Mouse (Mus musculus): ENCODE results near the gene Ifna4. TPM values are rescaled to one million over a fixed set of nuclear protein-coding genes. Genes with fewer than 3 reads are reported as not detected.

Gene Ifna4
- polyA plus RNA-seq, 1 experiment, result not detected

DNA sequence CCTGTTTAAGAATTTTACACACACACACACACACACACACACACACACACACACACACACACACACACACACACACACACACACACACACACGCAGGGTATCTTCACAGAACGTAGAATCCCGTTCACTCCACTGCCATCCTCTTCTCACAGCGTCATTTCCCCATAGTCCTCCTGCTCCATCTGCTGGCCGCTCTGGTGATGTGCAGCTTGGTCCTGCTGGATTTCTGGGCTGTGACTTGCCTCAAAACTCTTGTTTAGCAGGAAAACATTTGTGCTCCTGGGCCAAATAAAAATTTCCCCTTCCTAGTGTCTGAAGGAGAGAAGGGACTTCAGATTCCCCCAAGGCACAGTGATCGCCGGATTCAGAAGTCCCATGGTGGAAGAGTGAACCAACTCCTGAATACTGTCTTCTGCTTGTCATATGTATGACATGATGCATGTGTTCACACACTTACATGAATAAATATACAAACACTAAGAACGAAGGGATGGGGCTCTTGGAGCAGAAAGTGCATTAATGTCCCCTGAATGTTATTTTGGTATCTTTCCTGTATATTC, 25.8 kb downstream of the Ifna4 start:
- no peak for DNase-seq (ENCODE audit: low read depth)

- no peak for DNase-seq (ENCODE audit: low read depth)
Observed at GRCm38 (mm10) chr4:88867926-88868911, 26.6 kb downstream of the Ifna4 start.

- no peak for DNase-seq (ENCODE audit: low read depth)
Observed at GRCm38 (mm10) chr4:88872691-88873090, 31.0 kb downstream of the Ifna4 start.

GRCm38 (mm10) chr4:88875435-88876095, 33.9 kb downstream of the Ifna4 start:
- no peak for DNase-seq (ENCODE audit: low read depth)

DNA sequence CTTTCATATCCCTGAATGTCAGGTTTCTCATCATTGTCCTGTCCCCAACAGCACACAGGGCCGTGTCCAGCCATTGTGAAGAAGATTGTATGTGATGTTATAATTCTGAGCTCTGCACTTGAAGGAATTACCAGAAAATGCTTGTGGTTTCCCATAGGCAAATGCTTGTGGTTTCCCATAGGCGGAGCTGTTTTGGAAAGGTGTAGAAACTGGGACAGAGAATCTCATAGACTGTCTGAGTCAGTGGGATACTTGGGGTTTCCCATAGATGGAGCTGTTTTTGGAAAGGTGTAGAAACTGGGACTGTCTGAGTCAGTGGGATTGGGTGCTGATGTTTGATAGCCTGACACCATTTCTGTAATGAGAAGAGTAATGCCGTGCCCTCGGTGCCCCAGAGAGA, 34.9 kb downstream of the Ifna4 start:
- no peak for DNase-seq (ENCODE audit: low read depth)

- no peak for DNase-seq (ENCODE audit: low read depth)
Observed at GRCm38 (mm10) chr4:88878246-88878645, 36.6 kb downstream of the Ifna4 start.

- DNase-seq (ENCODE audit: low read depth), result no peak
Observed at GRCm38 (mm10) chr4:88878772-88879171, 37.1 kb downstream of the Ifna4 start.

DNA sequence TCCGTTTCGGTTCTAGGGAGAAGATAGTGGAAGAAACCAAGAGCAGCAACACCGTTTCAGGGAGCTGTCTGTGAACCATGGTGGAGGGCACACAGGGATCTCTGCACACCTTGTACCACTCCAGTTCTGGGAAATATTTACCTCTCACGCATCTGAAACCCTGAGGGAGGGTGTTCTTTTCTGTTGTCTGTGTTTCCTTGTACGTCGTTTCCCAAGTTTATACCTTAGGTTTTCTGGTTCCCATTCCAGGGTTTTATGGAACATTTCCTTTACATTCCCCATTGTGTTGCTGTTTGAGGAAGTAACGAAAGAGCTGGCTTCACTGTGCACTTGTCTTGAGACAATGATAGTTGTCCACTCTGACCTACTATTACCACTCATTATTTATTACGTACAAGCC, 38.4 kb downstream of the Ifna4 start, which contains the start of gene Ifne:
TSS of gene Ifne (minus strand) at position 101 of the 400 bp plus-strand sequence.
- DNase-seq (ENCODE audit: low read depth), result no peak

DNA sequence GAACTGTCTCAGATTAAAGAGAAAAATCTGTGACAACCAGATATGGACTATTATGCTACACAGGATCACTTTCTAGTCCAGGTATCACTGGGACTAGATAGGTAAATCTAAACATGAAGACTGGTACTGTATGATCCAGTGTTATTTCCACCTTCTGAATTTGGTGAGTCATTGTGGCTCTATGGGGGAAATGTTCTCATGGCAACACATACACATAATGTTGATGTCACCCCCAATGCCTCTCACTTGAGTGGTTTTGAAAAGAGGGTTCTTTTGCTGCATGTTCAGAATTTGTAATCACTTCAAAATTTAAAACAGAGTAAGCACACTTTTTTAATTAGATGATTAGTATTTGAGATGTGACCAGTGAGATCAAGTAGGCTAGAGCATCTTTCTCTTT, 46.6 kb downstream of the Ifna4 start:
- DNase-seq (ENCODE audit: low read depth), result no peak

Other genes starting within 250 kb of the Ifna4 start
- gene Ifna9, start 249.5 kb upstream of the Ifna4 start, polyA plus RNA-seq (2012; rRNA removed), result not detected in 2 replicates
- not detected in 2 replicates for gene Ifna12, start 238.5 kb upstream of the Ifna4 start, polyA plus RNA-seq (2012; rRNA removed)
- gene C87499, start 207.4 kb upstream of the Ifna4 start, polyA plus RNA-seq (2012; rRNA removed), result not detected in 2 replicates
- gene Ifna13, start 197.4 kb upstream of the Ifna4 start, polyA plus RNA-seq (2012; rRNA removed), result not detected in 2 replicates
- gene Ifna16, start 164.9 kb upstream of the Ifna4 start, polyA plus RNA-seq (2012; rRNA removed), result not detected in 2 replicates
- gene Ifna2, start 157.9 kb upstream of the Ifna4 start, polyA plus RNA-seq (2012; rRNA removed), result not detected in 2 replicates
- not detected in 2 replicates for gene Ifnab, start 150.5 kb upstream of the Ifna4 start, polyA plus RNA-seq (2012; rRNA removed)
- gene Gm26566, start 120.1 kb upstream of the Ifna4 start, polyA plus RNA-seq (2012; rRNA removed), result 0.84 and 0.86 TPM in 2 replicates
- gene Klhl9, start 119.4 kb upstream of the Ifna4 start, polyA plus RNA-seq (2012; rRNA removed), result 14.9 and 20.2 TPM in 2 replicates
- gene Gm13271, start 87.0 kb upstream of the Ifna4 start, polyA plus RNA-seq (2012; rRNA removed), result 0.35 TPM in 1 of 2 replicates, not detected in the other
- gene Gm13283, start 81.7 kb upstream of the Ifna4 start, polyA plus RNA-seq (2012; rRNA removed), result not detected in 2 replicates
- gene Gm13290, start 68.0 kb upstream of the Ifna4 start, polyA plus RNA-seq (2012; rRNA removed), result not detected in 2 replicates
- not detected in 2 replicates for gene Gm13289, start 64.9 kb upstream of the Ifna4 start, polyA plus RNA-seq (2012; rRNA removed)
- not detected in 2 replicates for gene Gm13272, start 62.0 kb upstream of the Ifna4 start, polyA plus RNA-seq (2012; rRNA removed)
- 0.07 TPM in 1 of 2 replicates, not detected in the other for gene Ifnz, start 59.7 kb upstream of the Ifna4 start, polyA plus RNA-seq (2012; rRNA removed)
- not detected in 2 replicates for gene Gm13276, start 56.2 kb upstream of the Ifna4 start, polyA plus RNA-seq (2012; rRNA removed)
- not detected in 2 replicates for gene Gm13277, start 53.2 kb upstream of the Ifna4 start, polyA plus RNA-seq (2012; rRNA removed)
- not detected in 2 replicates for gene Gm13278, start 50.3 kb upstream of the Ifna4 start, polyA plus RNA-seq (2012; rRNA removed)
- gene Gm13275, start 47.4 kb upstream of the Ifna4 start, polyA plus RNA-seq (2012; rRNA removed), result not detected in 2 replicates
- not detected in 2 replicates for gene Gm13279, start 44.5 kb upstream of the Ifna4 start, polyA plus RNA-seq (2012; rRNA removed)
- not detected in 2 replicates for gene Gm13285, start 42.2 kb upstream of the Ifna4 start, polyA plus RNA-seq (2012; rRNA removed)
- not detected in 2 replicates for gene Gm13287, start 38.6 kb upstream of the Ifna4 start, polyA plus RNA-seq (2012; rRNA removed)
- not detected in 2 replicates for gene Gm13288, start 36.3 kb upstream of the Ifna4 start, polyA plus RNA-seq (2012; rRNA removed)
- gene Ifna7, start 25.6 kb upstream of the Ifna4 start, polyA plus RNA-seq (2012; rRNA removed), result not detected in 2 replicates
- gene Ifna11, start 21.9 kb upstream of the Ifna4 start, polyA plus RNA-seq (2012; rRNA removed), result not detected in 2 replicates
- gene Ifna6, start 14.4 kb upstream of the Ifna4 start, polyA plus RNA-seq (2012; rRNA removed), result not detected in 2 replicates
- not detected in 2 replicates for gene Ifna5, start 6.3 kb upstream of the Ifna4 start, polyA plus RNA-seq (2012; rRNA removed)
- gene Ifna1, start 8.2 kb downstream of the Ifna4 start, polyA plus RNA-seq (2012; rRNA removed), result not detected in 2 replicates
- not detected in 2 replicates for gene Ifne, start 38.3 kb downstream of the Ifna4 start, polyA plus RNA-seq (2012; rRNA removed)

All from gonadal fat pad, adult 2 months (tissue).